Comparison of ENCODE assay signal across 8 mouse cellular contexts in genomic region chr10:93165416-93166381, GRCm38 (mm10). TPM values are rescaled to one million over a fixed set of nuclear protein-coding genes. Genes with fewer than 3 reads are reported as not detected.
A peak's percentile ranks its signal among the peaks of the same experiment; 100 is the strongest.
DNase-seq lines count a peak whose midpoint lies in the region; ATAC-seq and TF ChIP-seq lines count a peak whose summit lies in the region.

No protein-coding gene starts in this region.

- no peak for TF ChIP-seq CTCF in thymus, adult 2 months (IDR thresholded peaks at IDR 0.05; ENCODE audit: borderline replicate concordance, control insufficient read depth, extremely low read depth, insufficient read depth, low read length, poor library complexity)

- H3K27ac ChIP-seq in thymus, adult 2 months (ENCODE audit: control insufficient read depth, insufficient read depth, low read length) = peak overlapping the region; percentile 77
- H3K27ac ChIP-seq in embryonic facial prominence, embryonic 13.5 days = peak overlapping the region; percentile 69

- H3K4me1 ChIP-seq in thymus, adult 2 months (replicated peaks; ENCODE audit: control insufficient read depth, insufficient read depth, low read length) = peaks cover 13% of the 10 kb centered on the region
- peaks cover 33% of the 10 kb centered on the region for H3K4me1 ChIP-seq in embryonic facial prominence, embryonic 13.5 days

- no peak for TF ChIP-seq POLR2A in thymus, adult 2 months (IDR thresholded peaks at IDR 0.05; ENCODE audit: control insufficient read depth, extremely low read depth, insufficient read depth, low read length, poor library complexity)

- H3K27me3 ChIP-seq in thymus, adult 2 months (ENCODE audit: control insufficient read depth, insufficient read depth, low read length) = no peaks in the 10 kb centered on the region
- no peaks in the 10 kb centered on the region for H3K27me3 ChIP-seq in embryonic facial prominence, embryonic 13.5 days

- H3K4me3 ChIP-seq in thymus, adult 2 months (ENCODE audit: control insufficient read depth, insufficient read depth, low read length) = peak overlapping the region; percentile 29
- H3K4me3 ChIP-seq in embryonic facial prominence, embryonic 13.5 days = no peak overlapping the region

- no peaks in the 10 kb centered on the region for H3K36me3 ChIP-seq in thymus, adult 2 months (ENCODE audit: control insufficient read depth, insufficient read depth, low read length)
- no peaks in the 10 kb centered on the region for H3K36me3 ChIP-seq in embryonic facial prominence, embryonic 13.5 days

- H3K9me3 ChIP-seq in embryonic facial prominence, embryonic 13.5 days = no peaks in the 10 kb centered on the region

- 0 out of 2 replicates have a peak overlapping the region, but pooled peaks have one; percentile 21 for H3K9ac ChIP-seq in embryonic facial prominence, embryonic 13.5 days

- DNase-seq in thymus, adult 2 months = no peak
- DNase-seq in thymus, postnatal 10 days (ENCODE audit: low spot score in 2 of 2) = no peak
- peak; percentile 85 for DNase-seq in induced T-regulatory cell, adult 2 months (ENCODE audit: low read depth)
- DNase-seq in urinary bladder, adult 18-20 months (ENCODE audit: low spot score in 2 of 2) = no peak
- no peak for DNase-seq in left cerebral cortex, postnatal 14 days (ENCODE audit: low spot score in 2 of 2)
- DNase-seq in layer of hippocampus, postnatal 14 days (ENCODE audit: low spot score in 2 of 2) = no peak

- no peak for ATAC-seq in embryonic facial prominence, embryonic 13.5 days (ENCODE audit: insufficient number of reproducible peaks, insufficient read depth, low FRiP score, low TSS enrichment, low read depth)
- peak; percentile 29; the same call in 1 of the 2 replicates for ATAC-seq in monocyte, adult 5-6 weeks (replicated peaks; ENCODE audit: insufficient number of reproducible peaks, low FRiP score, low TSS enrichment, poor library complexity, severe bottlenecking)

- H3K4me2 ChIP-seq in embryonic facial prominence, embryonic 13.5 days = peak overlapping the region; percentile 34

- 5% methylated on average over 14 of the region's 14 CpGs for WGBS in thymus, adult 2 months
- 17% methylated on average over 14 of the region's 14 CpGs for WGBS in embryonic facial prominence, embryonic 13.5 days

- intact Hi-C loops in left cerebral cortex, postnatal 14 days (cut with DNase I) = loop anchor here (10.0 kb wide), 2 partner anchors 81 to 259 kb away; partner anchors contain the start of gene Cfap54

RNA-seq across cellular contexts. Expression of gene Cdk17, which starts 5.0 kb away (rescaled TPM):
- polyA plus RNA-seq in thymus, adult 2 months (2012; rRNA removed) = 79.2 and 79.5 TPM in 2 replicates
- polyA plus RNA-seq in embryonic facial prominence, embryonic 13.5 days (2015; fragmentation: Nextera tagmentation; extraction: Ambion mirVana) = 19.2 and 20.6 TPM in 2 replicates
- total RNA-seq in monocyte, adult 5-6 weeks (2017) = 89.7 to 130 TPM (median 103 TPM) in 3 replicates
- 100 to 1,000 TPM; 189 to 193 TPM for total RNA-seq in left cerebral cortex, postnatal 14 days (2021)
- total RNA-seq in layer of hippocampus, postnatal 14 days (2021) = 100 to 1,000 TPM; 138 to 142 TPM
